Mouse (Mus musculus) heart, adult 10 weeks (tissue): ENCODE results near the gene 6330403K07Rik. TPM values are rescaled to one million over a fixed set of nuclear protein-coding genes. Genes with fewer than 3 reads are reported as not detected.

Source experiments
- polyA plus RNA-seq: library from polyadenylated mRNA; stranded (reverse); fragments of 350-450 nt; fragmentation: Illumina TruSeq; extraction: RNeasy Lipid Tissue Mini Kit (QIAGEN cat#74804); gene quantifications from one replicate; pipeline ENCODE4 v1.2.3, GENCODE M21; 2014; ENCODE audit warnings: low read depth, low replicate concordance

6330403K07Rik gene
- 1.0 TPM for polyA plus RNA-seq

DNA sequence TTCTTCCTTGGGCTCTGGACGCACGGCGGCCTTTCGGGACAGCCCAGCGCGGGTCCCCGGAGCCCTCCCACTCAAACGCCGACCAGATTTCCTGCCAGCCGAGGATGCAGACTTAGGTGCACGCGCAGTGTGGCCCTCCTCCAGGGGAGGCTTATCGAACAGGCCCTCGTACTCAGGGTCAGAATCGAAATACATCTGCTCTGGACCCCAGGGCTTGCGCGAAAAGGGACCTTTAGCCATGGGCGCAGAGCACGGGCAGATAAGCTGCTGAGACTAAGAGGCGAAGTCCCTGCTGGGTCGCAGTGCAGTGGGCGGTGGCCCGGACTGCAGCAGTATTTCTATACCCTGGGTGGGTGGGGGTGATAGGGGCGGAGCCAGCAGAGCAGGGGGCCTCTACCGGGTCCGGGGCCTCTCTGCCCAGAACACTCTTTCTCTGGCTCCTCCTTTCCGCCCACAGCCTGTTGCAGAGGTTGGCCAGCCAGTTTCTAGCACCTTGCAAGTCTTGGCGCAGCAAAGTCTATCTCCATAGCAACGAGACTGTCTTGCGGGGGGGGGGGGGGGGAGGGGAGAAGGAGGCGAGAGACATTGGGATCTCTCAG, at the start of gene 6330403K07Rik:
Gene 6330403K07Rik, minus strand, starts transcription at position 351 of the 599 bp plus-strand sequence.

DNA sequence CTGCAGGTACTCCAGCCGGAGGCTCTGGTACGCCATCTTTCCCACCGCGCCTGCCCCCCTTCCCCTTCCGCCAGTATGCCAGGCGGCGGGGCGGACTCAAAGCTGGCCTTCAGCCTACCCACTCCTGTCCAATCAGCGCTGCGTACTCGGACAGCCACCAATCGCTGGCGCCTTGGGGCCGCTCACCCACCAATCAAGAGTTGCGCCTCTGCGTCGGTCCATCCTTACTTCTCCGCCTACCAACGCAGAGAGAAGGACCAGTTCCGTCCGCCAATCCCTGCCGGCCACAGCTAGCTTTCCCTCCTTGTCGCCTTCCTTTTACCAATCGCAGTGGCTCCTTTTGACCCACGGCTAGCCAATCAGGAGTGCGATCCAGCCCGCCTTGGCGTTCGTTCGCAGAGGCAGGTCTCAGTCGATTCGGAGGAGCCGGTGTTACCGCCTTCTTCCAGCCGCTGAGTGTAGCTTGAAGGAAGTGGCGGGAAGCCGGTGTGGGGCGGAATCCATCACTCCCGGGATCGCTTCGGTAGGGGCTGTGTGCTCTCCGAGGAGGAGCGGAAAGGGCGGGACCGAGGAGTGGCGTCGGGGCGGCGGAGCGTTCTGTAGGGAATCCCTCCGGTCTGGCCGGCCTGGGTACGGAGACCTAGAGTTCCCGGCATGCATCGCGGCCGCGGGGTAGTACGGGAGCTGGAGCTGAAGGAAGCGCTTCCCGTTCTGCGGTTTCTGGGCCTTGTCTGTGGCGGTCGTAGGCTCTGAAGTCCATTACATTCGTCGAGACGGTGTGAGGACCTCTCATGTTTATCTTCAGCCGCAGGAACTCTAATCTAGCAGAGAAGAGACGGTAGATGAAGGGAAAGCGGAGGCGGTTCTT, 13.9 kb downstream of the 6330403K07Rik start, which contains the start of the genes Mis12 and Derl2:
Gene Mis12, plus strand, starts transcription at position 411 of the 868 bp plus-strand sequence.
Gene Derl2, minus strand, starts transcription at position 641 of the 868 bp plus-strand sequence.

DNA sequence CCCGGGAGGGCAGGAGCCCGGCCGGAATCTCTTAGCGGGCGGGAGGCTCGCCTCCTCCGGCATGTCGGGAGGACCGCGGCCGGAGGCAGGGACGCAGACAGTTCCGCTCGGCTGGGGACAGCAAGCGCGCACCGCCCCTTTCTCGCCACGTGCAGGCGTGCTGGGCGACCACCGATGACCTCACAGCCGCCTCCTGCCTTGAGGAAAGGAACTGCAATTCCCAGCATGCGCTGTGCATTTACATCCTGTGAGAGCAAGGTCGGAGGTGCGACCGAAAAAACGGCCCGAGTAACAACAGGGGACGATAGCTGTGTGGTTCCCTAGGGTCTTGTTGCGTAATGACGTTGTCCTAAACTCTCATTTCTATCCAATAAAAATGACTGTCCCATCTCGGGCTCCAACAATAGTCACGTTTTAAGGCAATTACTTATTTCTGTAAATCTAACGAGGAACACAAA, 29.0 kb downstream of the 6330403K07Rik start, which contains the start of gene Dhx33:
Gene Dhx33, minus strand, starts transcription at position 122 of the 458 bp plus-strand sequence.

DNA sequence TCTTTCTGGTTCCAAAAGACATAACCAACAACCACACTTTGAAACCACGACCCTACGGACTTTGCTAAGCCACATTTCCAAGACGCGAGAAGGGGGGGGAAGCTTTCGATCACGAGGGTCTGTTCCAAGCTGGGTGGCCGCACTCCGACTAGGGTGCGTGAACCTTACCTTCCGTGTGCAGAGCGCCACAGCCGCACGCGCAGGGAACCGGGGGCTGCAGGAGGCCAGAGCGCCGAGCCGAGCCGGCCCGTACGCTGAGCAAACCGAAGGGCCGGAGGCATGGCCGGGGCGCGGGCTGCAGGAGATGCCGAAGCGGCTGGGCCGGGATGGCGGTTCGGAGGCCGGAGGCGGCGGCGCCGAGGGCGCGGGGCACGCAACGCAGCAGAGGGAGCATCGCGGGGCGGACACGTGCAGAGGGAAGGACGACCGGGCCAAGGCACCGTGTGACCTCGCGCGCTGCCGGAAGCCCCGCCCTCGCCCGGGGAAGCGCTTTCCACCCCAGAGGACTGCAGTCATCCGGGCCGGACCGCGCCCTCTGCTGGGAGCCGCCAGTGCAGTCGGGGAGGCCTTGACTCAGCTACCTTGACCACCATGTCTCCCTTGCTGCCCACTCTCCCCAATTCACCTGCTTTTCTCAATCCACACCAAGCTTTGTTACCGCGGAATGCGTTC, 50.6 kb downstream of the 6330403K07Rik start, which contains the start of gene C1qbp:
Gene C1qbp, minus strand, starts transcription at position 470 of the 672 bp plus-strand sequence.

Other genes with a start within 250 kb of the 6330403K07Rik start
- gene Scimp, start 220.9 kb downstream of the 6330403K07Rik start, polyA plus RNA-seq, result not detected
- 25.0 TPM for gene Rabep1, start 188.7 kb downstream of the 6330403K07Rik start, polyA plus RNA-seq
- gene Nup88, start 63.5 kb downstream of the 6330403K07Rik start, polyA plus RNA-seq, result 57.8 TPM
- 32.9 TPM for gene Rpain, start 63.3 kb downstream of the 6330403K07Rik start, polyA plus RNA-seq
- 192 TPM for gene C1qbp, start 50.5 kb downstream of the 6330403K07Rik start, polyA plus RNA-seq
- gene Dhx33, start 29.1 kb downstream of the 6330403K07Rik start, polyA plus RNA-seq, result 8.7 TPM
- gene Mis12, start 13.9 kb downstream of the 6330403K07Rik start, polyA plus RNA-seq, result 8.8 TPM
- 22.3 TPM for gene Derl2, start 13.7 kb downstream of the 6330403K07Rik start, polyA plus RNA-seq
- gene Nlrp1a, start 111.2 kb upstream of the 6330403K07Rik start, polyA plus RNA-seq, result not detected
- 0.21 TPM for gene Nlrp1b, start 197.2 kb upstream of the 6330403K07Rik start, polyA plus RNA-seq